Mouse (Mus musculus) cerebellum, adult 9-11 months (tissue): ENCODE measurements around the gene Smg9.
A peak's percentile ranks its signal among the peaks of the same experiment; 100 is the strongest.

Experiments used
- DNase-seq: peaks from one replicate; pipeline ENCODE4 v3.0.0; 2022

Smg9 gene

DNA sequence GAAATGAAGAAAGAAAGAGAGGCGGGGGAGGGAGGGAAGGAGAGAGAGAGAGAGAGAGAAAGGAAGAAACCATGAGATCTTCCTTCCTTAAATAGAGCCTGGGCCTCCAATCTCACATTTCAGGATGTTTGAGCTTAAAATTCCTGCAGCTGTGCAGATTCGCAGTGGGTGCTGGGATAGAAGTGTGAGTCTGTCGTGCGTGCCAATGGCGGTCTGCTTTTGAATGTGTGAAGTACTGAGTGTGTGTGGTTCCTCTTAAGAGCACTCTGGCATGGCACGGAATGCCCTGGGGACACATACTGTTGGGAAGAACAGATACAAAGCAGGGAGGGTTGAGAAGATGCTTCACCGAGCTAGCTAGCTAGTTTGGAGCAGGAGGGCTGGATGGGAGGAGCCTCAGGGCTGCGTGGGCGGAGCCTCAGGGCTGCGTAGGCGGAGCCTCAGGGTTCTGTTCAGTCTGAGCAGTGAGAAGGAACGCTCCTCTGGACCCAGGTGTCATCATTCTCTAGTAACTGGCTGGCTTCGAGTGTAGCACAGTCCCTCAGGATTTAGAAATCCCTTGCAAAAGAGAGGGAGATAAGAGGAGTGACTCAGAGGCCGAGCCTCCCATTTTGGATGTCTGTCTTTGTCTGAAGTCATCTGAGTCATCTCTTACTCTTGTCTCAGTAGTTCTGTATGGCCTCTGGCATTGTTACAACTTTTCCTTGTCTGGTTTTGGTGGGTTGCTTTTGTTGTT is 49.5 kb downstream of the Smg9 start:
- DNase-seq = no peak

- DNase-seq = no peak
Observed at GRCm38 (mm10) chr7:24450585-24451017, 51.2 kb downstream of the Smg9 start.

DNA sequence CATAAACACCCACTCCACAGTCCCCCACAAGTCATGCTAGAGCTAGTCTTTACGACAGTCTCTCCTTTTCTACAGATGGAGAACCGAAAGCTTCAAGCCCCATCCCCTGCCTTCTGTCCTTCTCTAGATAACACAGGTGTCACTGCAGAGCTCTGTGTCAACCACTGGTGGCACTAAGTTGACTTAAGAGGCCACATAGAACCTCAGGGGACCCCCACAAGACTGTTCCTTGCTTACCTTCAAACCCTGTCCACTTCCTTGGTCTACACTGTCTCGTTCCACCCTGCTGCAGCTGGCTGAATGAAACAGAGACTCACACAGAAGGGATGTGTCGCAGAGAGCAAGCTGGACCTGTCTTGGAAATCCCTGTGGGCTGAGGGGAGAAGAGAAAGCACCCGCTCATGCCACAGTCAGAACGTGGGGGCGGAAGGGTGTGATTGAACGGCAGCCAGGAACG is 52.5 kb downstream of the Smg9 start, which contains the start of gene Irgc1:
Irgc1 (minus strand) TSS at position 443 of the 457 bp plus-strand sequence.
- DNase-seq = no peak

- DNase-seq = no peak
Observed at GRCm38 (mm10) chr7:24454199-24454598, 54.8 kb downstream of the Smg9 start.

GRCm38 (mm10) chr7:24455726-24456125 is 56.3 kb downstream of the Smg9 start:
- no peak for DNase-seq

DNA sequence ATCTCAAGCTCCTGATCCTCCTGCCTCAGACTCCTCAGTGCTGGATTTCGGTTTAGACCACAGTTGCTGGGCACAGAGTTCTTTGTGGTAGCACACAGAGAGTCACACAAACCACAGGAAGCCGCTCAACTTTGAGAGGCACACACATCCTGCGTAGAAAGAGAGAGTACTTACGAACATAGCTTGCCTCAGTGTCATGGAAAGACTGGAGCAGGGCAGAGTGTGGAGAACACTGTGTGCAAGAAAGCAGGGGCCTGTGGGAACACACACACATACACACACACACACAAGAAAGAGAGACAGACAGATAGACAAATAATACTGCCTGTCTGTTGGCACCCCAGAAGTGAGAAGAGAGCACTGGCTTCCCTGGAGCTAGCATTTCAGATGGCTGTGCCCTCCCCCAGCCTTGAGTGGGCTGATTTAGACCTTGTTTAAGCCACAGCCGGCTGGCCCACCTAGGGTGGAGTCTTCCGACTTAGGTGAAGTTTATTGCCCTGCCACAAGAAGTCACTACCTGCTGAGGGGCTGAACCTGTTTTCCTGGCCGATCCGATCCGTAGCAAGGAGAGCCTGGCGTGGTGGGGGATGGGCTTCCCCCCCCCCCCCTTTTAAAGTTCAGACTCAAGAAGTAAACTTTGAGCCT is 58.4 kb downstream of the Smg9 start:
- no peak for DNase-seq

GRCm38 (mm10) chr7:24459440-24459839 is 60.0 kb downstream of the Smg9 start:
- DNase-seq = no peak

- no peak for DNase-seq
Observed at GRCm38 (mm10) chr7:24459843-24460242, 60.4 kb downstream of the Smg9 start.

DNA sequence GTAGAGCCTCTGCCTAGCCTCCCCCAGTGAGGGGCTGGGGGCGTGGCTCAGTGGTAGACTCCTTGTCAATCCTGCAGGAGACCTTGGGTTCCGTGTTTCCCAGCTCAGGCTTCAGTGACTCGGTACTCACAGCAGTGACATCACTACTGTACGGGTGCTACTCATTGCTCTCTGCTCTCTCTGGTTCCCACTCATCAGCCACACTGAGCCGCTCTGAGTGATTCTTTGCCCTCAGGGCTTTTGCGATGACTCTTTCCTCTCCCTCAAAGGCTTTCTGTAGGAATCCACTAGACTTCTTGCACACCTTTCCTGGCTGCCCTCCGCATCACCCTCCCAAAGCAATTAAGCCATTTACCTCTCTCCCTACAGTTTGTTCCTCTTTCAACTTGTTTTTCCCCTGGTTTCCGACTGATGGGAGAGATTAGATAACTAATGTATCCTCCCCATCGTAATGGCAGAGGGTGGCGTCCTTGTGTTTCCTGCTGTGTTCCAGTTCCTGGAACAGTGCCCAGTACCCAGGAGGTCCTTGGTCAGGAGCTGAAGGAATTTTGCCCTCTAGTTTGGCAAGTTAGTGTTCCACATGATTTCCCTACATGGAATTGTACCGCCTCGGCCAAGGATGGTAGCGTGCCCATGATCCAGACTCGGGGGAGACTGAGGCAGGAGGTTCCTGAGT is 62.1 kb downstream of the Smg9 start:
- DNase-seq = no peak

DNA sequence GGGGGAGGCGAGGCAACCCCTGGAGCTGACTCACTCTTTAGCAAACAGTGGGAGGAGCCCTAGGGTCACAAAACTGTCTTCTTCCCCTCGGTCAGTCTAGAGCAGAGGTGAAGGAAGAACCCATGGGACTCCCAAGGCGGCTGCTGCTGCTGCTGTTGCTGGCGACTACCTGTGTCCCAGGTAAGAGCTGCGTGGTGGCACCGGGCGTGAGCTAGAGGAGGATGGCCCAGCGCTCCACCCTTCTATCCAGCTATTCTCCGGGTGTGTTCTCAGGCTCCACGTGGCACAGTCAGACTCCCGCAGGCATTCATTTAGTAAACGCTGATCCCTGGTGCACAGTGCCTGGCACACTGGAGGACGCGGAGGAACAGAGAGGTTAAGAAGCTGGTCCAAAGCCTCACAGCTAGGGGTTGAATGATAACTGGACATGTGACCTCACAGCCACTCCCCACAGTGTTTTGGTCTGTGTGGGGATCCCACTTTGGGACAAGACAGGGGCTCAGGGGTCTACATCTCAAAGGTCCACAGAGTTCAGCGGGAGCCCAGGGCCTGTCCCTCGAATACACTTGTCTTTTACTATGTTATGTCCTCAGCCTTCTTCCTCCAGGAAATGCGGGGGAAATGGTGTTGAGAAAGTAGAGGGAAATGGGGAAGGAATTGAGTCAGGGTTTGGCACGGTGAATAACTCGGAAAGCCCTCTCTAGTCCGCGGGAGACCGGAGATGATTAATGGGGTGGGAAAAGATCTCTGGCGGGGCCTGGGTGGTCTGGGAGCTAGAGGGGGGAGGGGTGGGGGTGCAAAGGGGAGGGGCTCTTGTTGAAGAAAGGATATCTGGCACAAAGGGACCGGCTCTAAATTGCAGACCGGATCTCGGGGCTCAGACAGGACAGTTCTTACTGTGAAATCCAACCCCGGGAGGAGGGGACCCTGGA is 63.2 kb downstream of the Smg9 start, which contains the start of gene Plaur:
Plaur (plus strand) TSS at position 97 of the 932 bp plus-strand sequence.
- DNase-seq = no peak

- DNase-seq = no peak
Observed at GRCm38 (mm10) chr7:24466835-24467234, 67.4 kb downstream of the Smg9 start.

DNA sequence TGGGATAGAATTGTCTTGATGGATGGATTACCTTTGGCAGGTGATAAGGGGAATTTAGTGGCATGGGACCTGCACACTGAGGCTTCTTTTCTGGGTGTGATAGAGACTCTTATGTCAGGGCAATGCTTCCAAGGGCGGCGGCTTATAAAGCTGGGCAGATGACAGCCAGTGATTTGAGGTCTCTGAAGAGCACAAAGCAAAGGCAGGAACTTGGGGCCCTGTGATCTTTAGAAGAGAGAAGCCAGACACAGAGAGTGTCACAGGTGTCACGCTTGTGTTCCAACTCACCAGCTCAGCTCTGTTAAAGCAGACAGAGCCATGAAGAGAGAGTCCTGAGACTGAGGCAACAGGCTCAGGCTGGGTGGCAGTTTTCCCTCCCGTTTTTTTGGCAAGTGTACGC is 68.5 kb downstream of the Smg9 start:
- no peak for DNase-seq

DNA sequence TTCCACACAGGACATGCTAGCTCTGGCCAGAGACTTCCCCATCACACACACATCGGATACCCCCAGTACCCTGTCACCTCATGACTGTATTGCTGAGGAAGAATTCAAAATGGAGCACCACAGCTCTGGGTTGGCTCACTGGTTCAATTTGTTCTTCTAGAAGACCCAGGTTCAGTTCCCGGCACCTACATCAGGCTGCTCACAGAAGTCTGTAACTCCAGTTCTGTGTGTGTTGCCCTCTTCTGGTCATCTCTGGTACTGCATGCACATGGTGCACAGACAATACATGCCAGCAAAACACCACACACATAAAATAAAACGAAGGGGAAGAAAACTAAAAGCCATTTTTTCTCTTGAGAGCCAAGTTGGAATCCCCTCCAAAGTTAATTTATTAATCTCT is 69.7 kb downstream of the Smg9 start:
- no peak for DNase-seq

GRCm38 (mm10) chr7:24470356-24470755 is 70.9 kb downstream of the Smg9 start:
- DNase-seq = peak; percentile 70
